Mouse (Mus musculus) heart, embryonic 11.5 days (tissue): Measurements from ENCODE around the gene Has3. TPM values are rescaled to one million over a fixed set of nuclear protein-coding genes. Genes with fewer than 3 reads are reported as not detected.
A peak's percentile ranks its signal among the peaks of the same experiment; 100 is the strongest.

Experiments used
- ATAC-seq: fragments of 200-750 bp; cut with Nextera tagmentation; replicated peaks from 2 replicates; pipeline ENCODE4 v1.8.0; 2017; ENCODE audit warnings: moderate library complexity; ENCODE audit not compliant: insufficient number of reproducible peaks, low FRiP score, low TSS enrichment
- H3K27ac ChIP-seq: fragments of 300-500 bp; sonication (generic); 2 replicates; pipeline ENCODE4 v1.5.1; 2014; ENCODE audit warnings: mild to moderate bottlenecking, low read depth, low read length
- H3K27me3 ChIP-seq: fragments of 300-500 bp; sonication (generic); 2 replicates; pipeline ENCODE4 v1.6.1; 2014; ENCODE audit warnings: mild to moderate bottlenecking, low read length, mixed read lengths; ENCODE audit not compliant: control insufficient read depth, insufficient read depth
- H3K36me3 ChIP-seq: fragments of 300-500 bp; sonication (generic); 2 replicates; pipeline ENCODE4 v1.6.1; 2014; ENCODE audit warnings: mild to moderate bottlenecking, low read length, moderate library complexity, mixed read lengths; ENCODE audit not compliant: control insufficient read depth, insufficient read depth
- H3K4me1 ChIP-seq: fragments of 300-500 bp; sonication (generic); 2 replicates; pipeline ENCODE4 v1.6.1; 2014; ENCODE audit warnings: low read length; ENCODE audit not compliant: control insufficient read depth, insufficient read depth
- H3K4me2 ChIP-seq: fragments of 300-500 bp; sonication (generic); 2 replicates; pipeline ENCODE4 v1.6.1; 2014; ENCODE audit warnings: mild to moderate bottlenecking, moderate library complexity
- H3K4me3 ChIP-seq: fragments of 300-500 bp; sonication (generic); 2 replicates; pipeline ENCODE4 v1.5.1; 2014; ENCODE audit warnings: low read depth, low read length
- H3K9ac ChIP-seq: fragments of 300-500 bp; sonication (generic); 2 replicates; pipeline ENCODE4 v1.6.1; 2014; ENCODE audit warnings: mild to moderate bottlenecking, low read depth, low read length, moderate library complexity
- H3K9me3 ChIP-seq: fragments of 300-500 bp; sonication (generic); replicated peaks from 2 replicates; pipeline ENCODE4 v1.6.1; 2016; ENCODE audit warnings: low read length; ENCODE audit not compliant: control insufficient read depth
- WGBS: fragments of 180-500 bp; shearing (Covaris S2); extraction: QIAGEN DNeasy Blood & Tissue Kit; methylation state at CpG from one replicate; pipeline ENCODE4 v1.1.7; 2014; ENCODE audit not compliant: insufficient replicate concordance; 5-methylcytosine and 5-hydroxymethylcytosine counted together
- polyA plus RNA-seq: library from polyadenylated mRNA; unstranded; fragments of >200 nt; fragmentation: Nextera tagmentation; extraction: Ambion mirVana; gene quantifications from 2 replicates; pipeline ENCODE4 v1.2.1, GENCODE M21; 2014

Has3 gene
- polyA plus RNA-seq, 1 experiment from 2014 or later = 0.17 TPM

DNA sequence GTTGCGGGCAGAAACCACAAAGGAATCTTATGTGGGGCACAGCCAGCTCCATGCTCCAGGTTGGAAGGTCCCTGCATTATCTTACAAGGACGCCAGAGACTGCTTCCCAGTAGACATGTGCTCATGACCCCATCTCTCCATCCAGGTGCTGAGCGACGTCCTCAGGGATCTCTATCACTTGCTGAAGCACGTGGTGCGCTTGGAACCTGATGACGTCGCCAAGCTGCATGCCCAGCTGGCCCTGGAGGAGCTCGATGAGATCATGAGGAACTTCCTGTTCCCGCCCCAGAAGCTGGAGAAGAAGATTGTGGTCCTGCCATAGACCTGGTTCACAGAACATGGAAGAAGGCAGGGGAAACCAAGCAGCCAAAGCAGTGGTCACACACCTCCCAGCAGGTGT is 20.0 kb upstream of the Has3 start:
- H3K9ac ChIP-seq = no peak overlapping the region
- no peaks in the 10 kb centered on the region for H3K27me3 ChIP-seq
- no peak overlapping the region for H3K4me2 ChIP-seq
- 67% methylated on average over 10 of the region's 10 CpGs for WGBS
- no peak overlapping the region for H3K4me3 ChIP-seq
- no peaks in the 10 kb centered on the region for H3K9me3 ChIP-seq
- H3K36me3 ChIP-seq = 0 out of 2 replicates have a peak, but pooled peaks cover 2% of the 10 kb centered on the region
- H3K27ac ChIP-seq = no peak overlapping the region
- ATAC-seq = no peak
- peaks cover 2% of the 10 kb centered on the region for H3K4me1 ChIP-seq

DNA sequence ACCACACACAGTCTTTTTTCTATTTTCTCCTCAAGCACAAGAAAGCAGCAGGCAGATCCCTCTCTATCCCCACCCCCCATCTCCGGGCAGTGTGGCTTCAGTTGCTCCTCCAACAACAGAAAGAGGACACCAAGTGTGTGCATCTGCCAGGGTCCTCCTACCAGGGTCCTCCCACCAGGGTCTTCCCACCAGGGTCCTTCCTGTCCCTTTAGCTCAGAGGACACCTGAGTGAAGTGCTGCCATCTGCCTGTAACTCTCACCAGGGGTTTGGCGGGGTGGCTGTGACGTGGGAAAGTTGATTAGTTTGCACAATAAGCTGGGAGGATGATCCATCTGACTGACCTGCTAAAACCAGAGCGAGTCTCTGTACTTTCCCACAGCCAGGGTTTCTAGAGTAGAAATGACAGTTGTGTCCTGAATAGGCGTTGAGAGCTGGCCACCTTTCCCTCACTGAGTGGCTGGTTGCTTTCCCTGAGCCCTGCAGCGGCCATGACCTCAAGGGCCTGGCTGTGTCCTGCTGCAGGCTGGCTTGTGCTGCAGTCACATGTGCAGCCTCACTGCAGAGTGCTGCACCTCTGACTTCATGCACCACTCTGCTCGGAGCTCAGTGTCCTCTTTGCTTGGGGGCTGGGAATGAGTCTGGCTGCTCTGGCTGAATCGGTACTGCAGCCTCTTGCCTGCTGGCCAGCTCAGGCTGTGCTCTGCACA is 15.4 kb upstream of the Has3 start:
- Histone ChIP-seq H3K4me1 (peaks cover 4% of the 10 kb centered on the region), H3K4me2 (no peak overlapping the region), H3K36me3 (0 out of 2 replicates have a peak, but pooled peaks cover 2% of the 10 kb centered on the region), H3K27me3 (no peaks in the 10 kb centered on the region), H3K27ac (no peak overlapping the region), H3K9me3 (no peaks in the 10 kb centered on the region), H3K9ac (no peak overlapping the region), H3K4me3 (no peak overlapping the region)
- peak; percentile 35; the same call in 1 of the 2 replicates for ATAC-seq
- WGBS = 33% methylated on average over 8 of the region's 8 CpGs

DNA sequence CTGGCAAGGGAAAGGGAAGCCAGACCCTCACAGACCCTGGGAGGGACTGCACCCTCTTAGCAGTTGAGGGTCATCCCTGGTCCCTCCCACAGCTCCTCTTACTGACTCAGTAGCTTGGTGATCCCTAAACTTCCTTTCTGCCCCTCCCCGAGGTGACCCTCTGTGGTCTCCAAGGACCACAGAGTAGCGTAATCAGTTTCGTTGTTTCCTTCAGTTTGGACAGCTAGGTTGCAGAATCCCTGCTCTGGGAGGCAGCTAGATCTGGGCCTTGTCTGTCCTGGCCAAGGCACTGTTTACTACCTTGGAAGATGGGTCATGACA is 14.8 kb upstream of the Has3 start:
- ATAC-seq = no peak
- Histone ChIP-seq H3K4me3 (no peak overlapping the region), H3K36me3 (no peaks in the 10 kb centered on the region), H3K4me1 (peaks cover 4% of the 10 kb centered on the region), H3K9me3 (no peaks in the 10 kb centered on the region), H3K4me2 (no peak overlapping the region), H3K27me3 (no peaks in the 10 kb centered on the region), H3K27ac (no peak overlapping the region), H3K9ac (no peak overlapping the region)
- 77% methylated on average over 3 of the region's 3 CpGs for WGBS

DNA sequence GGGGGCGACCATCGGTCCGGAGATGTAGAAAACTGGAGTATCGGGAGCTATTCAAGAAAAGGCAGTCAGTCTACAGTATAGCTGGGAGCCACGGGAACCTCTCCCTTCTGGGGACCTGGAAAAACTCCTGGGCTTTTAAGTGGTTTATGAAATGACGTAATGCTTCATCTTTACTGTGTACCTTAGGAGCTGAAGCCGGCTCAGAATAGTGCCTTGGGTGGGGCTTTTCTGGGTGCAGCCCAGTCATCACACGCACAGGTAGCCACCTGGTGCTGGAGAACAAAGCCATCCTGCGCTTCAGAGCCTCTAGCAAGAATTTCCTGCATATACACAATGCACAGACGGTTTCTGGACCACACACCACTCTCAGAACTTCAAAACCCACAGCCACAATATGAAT is 7.2 kb upstream of the Has3 start:
- no peaks in the 10 kb centered on the region for H3K9me3 ChIP-seq
- WGBS = 88% methylated on average over 10 of the region's 10 CpGs
- no peak overlapping the region for H3K27ac ChIP-seq
- H3K4me1 ChIP-seq = no peaks in the 10 kb centered on the region
- no peaks in the 10 kb centered on the region for H3K36me3 ChIP-seq
- H3K9ac ChIP-seq = no peak overlapping the region
- no peaks in the 10 kb centered on the region for H3K27me3 ChIP-seq
- no peak overlapping the region for H3K4me3 ChIP-seq
- ATAC-seq = no peak
- no peak overlapping the region for H3K4me2 ChIP-seq

DNA sequence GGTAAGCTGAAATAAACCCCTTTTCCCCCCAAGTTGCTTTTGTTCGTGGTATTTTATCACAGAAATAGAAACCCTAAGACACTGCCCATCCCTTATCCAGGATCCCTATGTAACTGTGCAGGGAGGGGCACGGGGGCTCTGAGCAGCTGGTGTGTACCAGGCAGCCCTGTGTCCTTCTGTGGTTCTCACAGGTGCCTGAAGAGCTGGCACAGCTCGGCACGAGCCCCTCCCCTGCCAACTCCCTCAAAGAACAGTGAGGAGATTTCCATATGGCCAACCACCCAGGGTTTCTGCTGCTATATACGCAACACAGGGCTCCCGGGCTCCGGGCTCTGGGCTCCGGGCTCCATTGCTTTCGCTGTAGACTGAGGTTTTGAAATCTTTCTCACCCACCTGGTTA is 4.7 kb upstream of the Has3 start:
- 78% methylated on average over 9 of the region's 9 CpGs for WGBS
- no peak for ATAC-seq
- Histone ChIP-seq H3K27ac (no peak overlapping the region), H3K9ac (no peak overlapping the region), H3K9me3 (no peaks in the 10 kb centered on the region), H3K4me1 (no peaks in the 10 kb centered on the region), H3K4me3 (no peak overlapping the region), H3K4me2 (no peak overlapping the region), H3K27me3 (peaks cover 20% of the 10 kb centered on the region), H3K36me3 (no peaks in the 10 kb centered on the region)

DNA sequence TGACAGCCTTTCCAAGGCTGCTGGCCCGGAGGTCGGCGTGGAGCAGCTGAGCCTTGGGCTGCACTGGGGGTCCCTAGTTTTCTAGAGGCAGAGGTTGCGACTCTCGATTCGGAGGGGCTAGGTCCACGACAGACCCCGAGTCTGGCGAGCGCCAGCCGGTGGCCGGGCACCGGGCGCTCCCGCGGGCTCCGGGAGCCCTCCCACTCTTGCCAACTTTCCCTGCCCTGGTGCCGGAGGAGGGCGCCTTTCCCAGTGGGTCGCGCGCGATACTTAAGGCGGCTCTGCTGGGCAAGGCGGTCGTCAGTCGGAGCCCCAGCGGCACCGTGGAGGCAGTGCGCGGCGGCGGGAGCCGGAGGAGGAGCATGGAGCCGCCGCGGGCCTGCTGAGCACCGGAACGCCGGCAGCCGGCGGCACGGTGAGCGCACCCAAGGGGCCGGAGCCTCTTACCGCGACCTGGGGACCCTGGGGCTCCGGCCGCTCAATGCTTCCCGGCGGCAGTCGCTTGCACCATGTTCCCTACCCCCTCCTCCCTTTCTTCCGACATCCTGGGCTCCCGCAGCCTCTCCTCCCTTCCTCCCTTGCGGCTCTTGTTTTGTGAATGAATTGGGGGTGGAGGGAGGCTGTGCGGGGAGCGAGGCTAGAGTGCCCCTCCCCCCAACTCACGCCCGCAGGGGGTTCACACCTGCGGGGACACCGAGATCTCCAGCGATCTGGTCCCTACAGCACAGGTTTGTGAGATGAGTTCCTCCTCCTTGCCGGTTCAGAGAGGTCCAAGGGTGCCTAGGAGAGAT is 690 bp downstream of the Has3 start:
- peak overlapping the region; percentile 99 for H3K4me2 ChIP-seq
- H3K9me3 ChIP-seq = no peaks in the 10 kb centered on the region
- peak; percentile 19; the same call in 1 of the 2 replicates for ATAC-seq
- peak overlapping the region; percentile 69 for H3K9ac ChIP-seq
- H3K27me3 ChIP-seq = peaks cover 58% of the 10 kb centered on the region
- peaks cover 5% of the 10 kb centered on the region; the same call in 1 of the 2 replicates for H3K36me3 ChIP-seq
- peaks cover 20% of the 10 kb centered on the region for H3K4me1 ChIP-seq
- no peak overlapping the region for H3K27ac ChIP-seq
- H3K4me3 ChIP-seq = peak overlapping the region; percentile 64
- 1% methylated on average over 63 of the region's 63 CpGs for WGBS

DNA sequence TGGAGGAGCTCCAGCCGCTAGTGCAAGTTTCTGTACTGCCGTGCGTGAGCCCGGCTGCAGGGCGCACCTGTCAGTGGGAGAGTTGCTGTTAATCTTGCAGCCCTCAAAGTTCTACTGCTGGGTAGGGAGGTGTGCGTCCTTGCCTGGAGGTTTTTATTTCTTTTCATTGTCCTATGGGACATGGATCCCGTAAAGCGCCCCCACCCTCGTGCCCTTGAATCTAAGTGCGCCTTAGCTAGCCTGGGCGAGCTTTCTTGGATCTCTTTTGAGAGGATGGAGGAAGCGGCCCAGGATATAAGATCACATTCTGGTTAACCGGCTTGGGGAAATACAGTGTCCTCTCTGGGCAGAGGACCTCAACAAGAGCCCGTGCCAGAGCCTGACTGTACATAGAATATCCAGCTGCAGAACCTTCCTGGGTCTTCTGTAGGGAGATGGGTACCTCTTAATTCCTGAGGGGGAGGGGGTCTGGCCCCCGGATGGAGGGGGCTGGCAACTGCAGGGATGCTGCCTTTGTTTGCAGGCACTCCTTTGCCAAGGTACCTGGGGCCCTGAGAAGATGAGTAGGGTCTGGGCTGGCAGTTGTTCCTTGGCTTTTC is 1.4 kb downstream of the Has3 start:
- peak overlapping the region; percentile 99 for H3K4me2 ChIP-seq

DNA sequence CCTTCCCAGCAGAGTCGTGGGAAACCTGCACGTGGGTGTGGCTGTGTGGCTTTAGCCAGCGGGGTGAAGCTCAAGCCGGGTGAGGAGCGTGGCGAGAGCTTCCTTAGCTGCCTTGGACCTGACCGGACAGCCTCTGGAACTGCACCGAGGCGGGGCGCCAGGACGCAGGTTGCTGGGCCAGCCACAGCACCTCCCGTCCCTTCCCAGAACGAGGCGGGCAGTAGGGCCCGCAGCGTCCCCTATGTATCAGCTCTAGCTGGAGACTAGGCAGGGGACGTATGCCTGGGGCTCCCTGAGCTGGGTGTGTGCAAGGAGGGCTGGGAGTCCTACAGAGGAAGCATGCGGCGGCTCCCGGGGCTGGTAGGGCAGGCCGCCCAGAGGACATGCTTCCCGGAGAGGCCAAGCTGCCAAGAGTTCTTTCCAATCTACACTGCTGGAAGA is 1.9 kb downstream of the Has3 start:
- ATAC-seq = peak; percentile 50
- WGBS = 2% methylated on average over 21 of the region's 22 CpGs
- Histone ChIP-seq H3K4me2 (peak overlapping the region; percentile 99), H3K9ac (peak overlapping the region; percentile 63; the same call in 1 of the 2 replicates), H3K27ac (no peak overlapping the region), H3K4me1 (peaks cover 25% of the 10 kb centered on the region), H3K36me3 (peaks cover 8% of the 10 kb centered on the region; the same call in 1 of the 2 replicates), H3K4me3 (peak overlapping the region; percentile 64), H3K27me3 (peaks cover 58% of the 10 kb centered on the region), H3K9me3 (no peaks in the 10 kb centered on the region)

More for the DNA sequence above, 1.4 kb downstream of the Has3 start:
- Histone ChIP-seq H3K27me3 (peaks cover 58% of the 10 kb centered on the region), H3K4me3 (peak overlapping the region; percentile 64), H3K27ac (no peak overlapping the region), H3K9ac (peak overlapping the region; percentile 69), H3K9me3 (no peaks in the 10 kb centered on the region), H3K4me1 (peaks cover 23% of the 10 kb centered on the region), H3K36me3 (peaks cover 5% of the 10 kb centered on the region; the same call in 1 of the 2 replicates)
- ATAC-seq = 0 out of 2 replicates have a peak, but pooled peaks have one; percentile 3
- WGBS = 2% methylated on average over 15 of the region's 15 CpGs
